Mouse (Mus musculus) small intestine, adult 2 months (tissue): ENCODE results near the gene Mical3. TPM values are rescaled to one million over a fixed set of nuclear protein-coding genes. Genes with fewer than 3 reads are reported as not detected.
"Not testable (repeated sequence)": the region's sequence is repeated elsewhere in the genome, so short reads cannot be mapped to it uniquely, and the experiment has no call there.

Experiments
- H3K27ac ChIP-seq: fragments of 200-500 bp; 2 replicates; pipeline ENCODE4 v1.5.1; 2012; ENCODE audit warnings: low read depth, low read length, control low read depth, inconsistent platforms; ENCODE audit not compliant: insufficient read depth
- H3K27me3 ChIP-seq: fragments of 200-500 bp; 2 replicates; pipeline ENCODE4 v1.6.1; 2012; ENCODE audit warnings: mild to moderate bottlenecking, moderate library complexity, low read length, inconsistent platforms; ENCODE audit not compliant: control insufficient read depth, insufficient read depth
- H3K36me3 ChIP-seq: fragments of 200-500 bp; 2 replicates; pipeline ENCODE4 v1.6.1; 2012; ENCODE audit warnings: mild to moderate bottlenecking, low read length, control low read depth, inconsistent platforms; ENCODE audit not compliant: control insufficient read depth, insufficient read depth
- H3K4me1 ChIP-seq: fragments of 200-500 bp; 2 replicates; pipeline ENCODE4 v1.6.1; 2012; ENCODE audit warnings: low read length, inconsistent platforms, mixed read lengths; ENCODE audit not compliant: control insufficient read depth, insufficient read depth, insufficient read length
- H3K4me3 ChIP-seq: fragments of 200-500 bp; 2 replicates; pipeline ENCODE4 v1.5.1; 2012; ENCODE audit warnings: low read depth, mild to moderate bottlenecking, control low read depth, inconsistent platforms, low read length, moderate library complexity
- CTCF ChIP-seq: fragments of 200-500 bp; IDR thresholded peaks from 2 replicates; pipeline ENCODE4 v1.5.1; 2012; ENCODE audit warnings: low read depth, mild to moderate bottlenecking, control low read depth, inconsistent platforms, low read length, moderate library complexity, mixed read lengths; ENCODE audit not compliant: insufficient replicate concordance, insufficient read length; ENCODE audit errors: extremely low read depth
- POLR2A ChIP-seq: fragments of 200-500 bp; IDR thresholded peaks from 2 replicates; pipeline ENCODE4 v1.6.1; 2012; ENCODE audit warnings: low read depth, mild to moderate bottlenecking, control low read depth, inconsistent platforms, low read length, moderate library complexity
- WGBS: fragments of 180-500 bp; shearing (Covaris S2); methylation state at CpG from one replicate; pipeline ENCODE4 v1.1.7; 2018; 5-methylcytosine and 5-hydroxymethylcytosine counted together
- polyA plus RNA-seq: library from polyadenylated mRNA; depleted of rRNA; stranded (reverse); fragments of >200 nt; gene quantifications from 2 replicates; pipeline ENCODE4 v1.2.3, GENCODE M21; 2012

The Mical3 gene
- polyA plus RNA-seq, 1 experiment, result 8.9 TPM

DNA sequence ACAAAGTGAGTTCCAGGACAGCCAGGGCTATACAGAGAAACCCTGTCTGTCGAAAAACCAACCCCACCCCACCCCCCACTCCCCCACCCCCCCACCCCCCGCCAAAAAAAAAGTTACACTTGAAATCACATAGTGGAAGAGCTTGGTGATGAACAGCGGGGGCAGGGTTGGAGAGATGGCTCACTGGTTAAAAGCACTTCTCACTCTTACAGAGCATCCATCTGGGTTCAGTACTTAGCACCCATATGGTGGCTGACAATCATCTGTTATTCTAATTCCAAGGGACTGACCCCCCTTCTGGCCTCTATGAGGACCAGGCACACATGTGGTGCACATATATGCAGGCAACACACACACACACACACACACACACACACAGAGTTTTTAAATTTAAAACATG, 212.8 kb downstream of the Mical3 start:
- Histone ChIP-seq H3K27ac (no peak overlapping the region), H3K27me3 (no peaks in the 10 kb centered on the region), H3K36me3 (no peaks in the 10 kb centered on the region), H3K4me1 (peaks cover 25% of the 10 kb centered on the region), H3K4me3 (no peak overlapping the region)
- WGBS, result 49% methylated on average over 3 of the region's 3 CpGs
- TF ChIP-seq CTCF (no peak), POLR2A (no peak)

DNA sequence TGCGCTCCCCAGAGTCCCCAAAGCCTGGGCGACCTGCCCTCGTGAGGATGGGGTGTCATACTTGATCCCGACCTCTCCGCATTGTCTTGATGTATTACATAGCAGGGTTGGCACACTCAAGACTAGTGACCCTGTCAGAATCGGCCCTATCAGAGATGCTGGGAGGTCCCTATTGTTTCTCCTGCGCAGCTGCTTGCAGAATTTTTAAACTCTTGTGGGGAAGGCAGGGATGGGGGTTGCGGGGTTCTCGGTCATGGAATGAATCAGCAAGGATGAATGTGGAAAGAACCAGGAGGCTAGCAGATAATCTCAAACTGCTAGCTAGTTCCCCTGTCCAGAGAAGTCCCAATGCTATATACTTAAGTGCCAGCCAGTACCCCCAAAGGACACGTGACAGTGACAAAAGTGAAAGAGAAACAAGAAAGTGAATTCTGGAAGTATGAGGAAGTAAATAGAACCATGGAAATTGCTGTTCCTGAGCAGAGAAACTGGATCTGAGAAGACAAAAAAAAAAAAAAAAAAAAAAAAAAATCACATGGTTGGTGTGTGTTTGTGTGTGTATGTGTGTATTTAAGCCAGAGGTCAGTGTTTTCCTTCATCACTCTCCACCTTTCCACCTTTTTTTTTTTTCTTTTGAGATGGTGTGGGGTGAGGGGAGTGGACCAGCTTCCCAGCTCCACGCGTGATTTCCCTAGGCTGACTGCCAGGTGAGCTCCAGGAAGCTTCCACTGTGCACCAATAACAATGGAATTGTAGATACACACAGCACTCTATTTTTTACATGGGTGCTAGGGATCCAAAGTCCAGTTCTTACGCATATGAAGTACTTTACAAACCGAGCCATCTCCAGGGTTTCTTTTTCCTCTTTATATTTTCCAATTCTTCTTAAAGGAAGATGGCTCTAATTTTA, 213.6 kb downstream of the Mical3 start:
- H3K36me3 ChIP-seq, H3K27me3 ChIP-seq: not testable (repeated sequence)
- H3K27ac ChIP-seq, result peak overlapping the region; percentile 82
- WGBS, result 8% methylated on average over 12 of the region's 14 CpGs
- H3K4me1 ChIP-seq, result peaks cover 28% of the 10 kb centered on the region
- H3K4me3 ChIP-seq, result peak overlapping the region; percentile 70

DNA sequence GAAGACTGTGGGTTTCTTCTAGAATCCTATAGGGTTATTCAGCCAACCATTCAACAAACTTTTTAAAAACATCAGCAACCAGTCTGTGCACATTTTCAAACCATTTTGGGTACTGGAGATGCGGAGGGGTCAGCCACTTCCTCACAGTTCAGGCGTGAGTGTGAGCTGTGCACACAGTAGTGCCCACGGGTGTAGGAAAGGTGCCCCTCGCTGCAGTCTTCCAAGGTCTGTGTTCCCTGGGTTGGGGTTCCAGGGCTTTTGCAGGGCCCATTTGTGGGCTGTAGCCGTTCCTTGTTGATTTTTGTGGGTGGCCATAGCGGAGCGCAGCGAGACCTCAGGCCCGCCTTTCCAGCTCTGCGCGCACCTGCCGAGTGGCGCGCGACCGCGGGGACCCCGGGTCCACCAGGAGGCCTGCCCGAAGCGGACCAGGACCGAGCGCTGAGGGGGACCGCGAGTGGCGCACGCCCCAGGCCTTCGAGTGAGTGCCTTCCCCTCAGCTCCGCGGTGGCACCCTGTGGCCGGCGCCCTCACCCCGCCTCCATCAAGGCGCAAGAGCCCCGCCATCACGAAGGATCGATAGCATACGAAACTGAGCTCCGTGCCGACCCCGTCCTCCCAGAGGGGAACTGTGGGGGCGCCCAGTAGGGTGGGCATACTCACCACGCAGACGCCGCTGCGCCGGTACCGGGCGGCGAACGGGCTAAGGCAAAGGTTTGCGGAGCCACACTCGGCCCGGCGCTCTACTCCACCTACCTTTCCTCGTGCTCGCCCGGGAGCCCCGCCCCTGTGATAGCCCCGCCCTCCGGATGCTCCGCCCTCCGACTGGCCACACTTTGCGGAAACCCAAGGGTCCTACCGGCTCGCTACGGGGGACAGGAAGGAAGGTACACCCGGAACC, 214.5 kb downstream of the Mical3 start, which contains the start of gene Bid:
Gene Bid, minus strand, starts transcription at position 780 of the 898 bp plus-strand sequence.
- Histone ChIP-seq H3K36me3 (no peaks in the 10 kb centered on the region), H3K27me3 (no peaks in the 10 kb centered on the region), H3K4me3 (peak within 1 kb of the TSS; percentile 70), H3K4me1 (peaks cover 36% of the 10 kb centered on the region), H3K27ac (peak within 1 kb of the TSS; percentile 82)
- TF ChIP-seq POLR2A, result no peak; the same call in 1 of the 2 replicates
- no peak for TF ChIP-seq CTCF
- WGBS, result 2% methylated on average over 67 of the region's 67 CpGs

DNA sequence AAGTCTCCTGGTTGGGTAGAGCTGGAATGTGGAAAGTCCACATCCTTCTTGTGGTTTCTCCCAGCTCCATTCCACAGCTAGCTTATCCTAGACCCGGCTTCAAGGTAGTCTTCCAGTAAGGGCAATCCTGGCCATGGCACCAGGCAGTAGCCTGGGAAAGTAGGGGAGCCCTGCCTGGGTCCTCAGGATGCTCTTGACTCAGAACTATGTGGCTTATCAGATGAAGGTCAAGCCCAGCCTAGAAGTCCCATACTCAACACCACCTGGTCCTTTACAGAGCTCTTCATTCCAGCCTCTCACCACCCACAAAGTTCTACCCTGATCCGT, 215.2 kb downstream of the Mical3 start:
- no peaks in the 10 kb centered on the region for H3K27me3 ChIP-seq
- H3K4me1 ChIP-seq, result peaks cover 42% of the 10 kb centered on the region
- no peak overlapping the region for H3K27ac ChIP-seq
- H3K4me3 ChIP-seq, result peak overlapping the region; percentile 30
- 42% methylated on average over 2 of the region's 2 CpGs for WGBS
- no peaks in the 10 kb centered on the region for H3K36me3 ChIP-seq
- TF ChIP-seq CTCF (no peak), POLR2A (no peak)

GRCm38 (mm10) chr6:120914911-120915648, 215.7 kb downstream of the Mical3 start:
- Histone ChIP-seq H3K27ac (peak overlapping the region; percentile 37; the same call in 1 of the 2 replicates), H3K4me3 (peak overlapping the region; percentile 30), H3K27me3 (no peaks in the 10 kb centered on the region), H3K36me3 (no peaks in the 10 kb centered on the region), H3K4me1 (peaks cover 42% of the 10 kb centered on the region)
- 55% methylated on average over 9 of the region's 9 CpGs for WGBS
- TF ChIP-seq CTCF (peak; percentile 29; the same call in 1 of the 2 replicates), POLR2A (no peak)

- Histone ChIP-seq H3K36me3 (no peaks in the 10 kb centered on the region), H3K27me3 (no peaks in the 10 kb centered on the region), H3K4me1 (peaks cover 42% of the 10 kb centered on the region), H3K27ac (peak overlapping the region; percentile 37; the same call in 1 of the 2 replicates), H3K4me3 (no peak overlapping the region)
- TF ChIP-seq CTCF (no peak), POLR2A (no peak)
- WGBS, result 73% methylated on average over 4 of the region's 4 CpGs
Observed at GRCm38 (mm10) chr6:120914533-120914910, 216.3 kb downstream of the Mical3 start.

DNA sequence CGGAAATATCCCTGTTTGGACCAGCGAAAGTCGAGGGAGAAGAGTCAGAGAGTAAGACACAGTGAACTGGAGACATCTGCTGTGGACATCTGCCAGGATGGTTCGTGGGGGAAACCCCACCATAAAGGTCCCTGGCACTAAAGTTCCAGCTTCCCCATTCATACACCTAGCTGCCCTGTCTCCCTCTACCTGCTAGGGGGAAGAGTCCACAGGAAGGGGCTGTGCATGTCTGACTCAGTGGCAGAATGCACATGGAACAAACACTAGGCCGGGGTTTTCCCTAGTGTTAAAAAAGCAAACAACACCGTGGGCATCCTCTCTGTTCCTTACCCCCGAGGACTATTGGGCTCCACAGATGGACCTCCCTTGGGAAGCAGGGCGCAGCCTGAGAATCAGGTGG, 217.0 kb downstream of the Mical3 start:
- no peaks in the 10 kb centered on the region for H3K36me3 ChIP-seq
- peaks cover 42% of the 10 kb centered on the region for H3K4me1 ChIP-seq
- H3K4me3 ChIP-seq, result no peak overlapping the region
- H3K27me3 ChIP-seq, result no peaks in the 10 kb centered on the region
- WGBS, result 60% methylated on average over 8 of the region's 8 CpGs
- no peak for TF ChIP-seq POLR2A
- no peak for TF ChIP-seq CTCF
- H3K27ac ChIP-seq, result no peak overlapping the region
